In the genomic region with DNA sequence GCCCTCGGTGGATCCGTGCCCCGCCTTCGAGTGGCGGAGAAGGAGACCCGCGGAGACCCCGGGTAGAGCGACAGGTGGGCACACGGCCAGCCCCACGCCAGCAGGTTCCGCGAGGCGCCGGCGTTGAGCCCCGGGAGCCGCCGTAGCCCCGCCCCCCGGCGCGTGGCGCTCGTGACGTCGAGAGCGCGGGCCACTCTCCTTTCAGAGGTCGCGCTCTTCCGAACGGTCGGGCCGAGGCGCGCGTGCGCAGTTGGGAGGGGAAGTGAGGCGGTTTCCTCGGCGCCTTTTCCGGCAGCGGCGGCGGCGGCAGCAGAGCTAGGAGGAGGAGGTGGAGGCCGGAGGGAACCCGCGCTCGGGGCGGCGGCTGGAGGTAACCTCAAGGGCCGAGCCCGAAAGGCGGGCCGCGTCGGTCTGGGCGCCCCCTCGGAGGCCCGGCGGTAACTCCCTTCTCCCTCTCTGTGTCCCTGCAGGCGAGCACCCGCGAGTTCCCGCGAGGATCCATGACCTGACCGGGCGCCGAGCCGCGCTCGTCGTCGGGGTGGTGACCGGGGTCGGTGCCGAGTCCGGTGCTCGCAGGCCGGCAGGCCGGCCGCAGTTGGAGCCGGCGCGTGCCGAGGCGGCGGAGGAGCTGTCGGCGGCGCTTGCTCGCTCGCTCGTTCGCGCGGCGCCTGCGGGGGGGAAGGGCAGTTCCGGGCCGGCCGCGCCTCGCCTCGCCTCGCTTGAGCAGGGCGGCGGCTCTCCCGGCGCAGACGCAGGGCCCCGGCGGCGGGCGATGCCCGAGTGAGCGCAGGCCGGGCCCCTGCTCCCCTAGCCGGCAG, we compare ENCODE assay signal across 7 mouse cellular contexts. TPM values are rescaled to one million over a fixed set of nuclear protein-coding genes. Genes with fewer than 3 reads are reported as not detected.
DNase-seq lines count a peak whose midpoint lies in the region; ATAC-seq and TF ChIP-seq lines count a peak whose summit lies in the region.

A gene (plus strand): TSS at position 297 of the 818 bp plus-strand sequence.
A gene (minus strand): TSS at position 605 of the 818 bp plus-strand sequence.

- ATAC-seq in intestine, postnatal 0 days: peak; percentile 91
- peak; percentile 93 for ATAC-seq in midbrain, embryonic 12.5 days (ENCODE audit: low FRiP score, low read depth)

- H3K4me1 ChIP-seq in intestine, postnatal 0 days (replicated peaks; ENCODE audit: control insufficient read depth, insufficient read depth, low read length): 0 out of 2 replicates have a peak, but pooled peaks cover 4% of the 10 kb centered on the region
- peaks cover 28% of the 10 kb centered on the region for H3K4me1 ChIP-seq in midbrain, embryonic 12.5 days
- H3K4me1 ChIP-seq in small intestine, adult 2 months (ENCODE audit: control insufficient read depth, insufficient read depth, insufficient read length, low read length): peaks cover 2% of the 10 kb centered on the region; the same call in 1 of the 2 replicates

- no peaks in the 10 kb centered on the region for H3K9me3 ChIP-seq in intestine, postnatal 0 days (ENCODE audit: control insufficient read depth)
- no peaks in the 10 kb centered on the region for H3K9me3 ChIP-seq in midbrain, embryonic 12.5 days

- intact Hi-C loops in left cerebral cortex, postnatal 4 days (cut with DNase I): loop anchor here (5.0 to 10.0 kb wide), 2 partner anchors 83 to 210 kb away; a partner anchor contains a TSS

- H3K4me3 ChIP-seq in intestine, postnatal 0 days (ENCODE audit: low read depth, low read length): peak within 1 kb of the TSS; percentile 100
- peak within 1 kb of the TSS; percentile 99 for H3K4me3 ChIP-seq in midbrain, embryonic 12.5 days
- H3K4me3 ChIP-seq in small intestine, adult 2 months (ENCODE audit: low read depth, low read length): peak within 1 kb of the TSS; percentile 89

- H3K36me3 ChIP-seq in intestine, postnatal 0 days (ENCODE audit: control insufficient read depth, insufficient read depth): no peaks in the 10 kb centered on the region
- no peaks in the 10 kb centered on the region for H3K36me3 ChIP-seq in midbrain, embryonic 12.5 days
- peaks cover 19% of the 10 kb centered on the region for H3K36me3 ChIP-seq in small intestine, adult 2 months (ENCODE audit: control insufficient read depth, insufficient read depth, low read length)

- peak within 1 kb of the TSS; percentile 100 for H3K27ac ChIP-seq in intestine, postnatal 0 days (ENCODE audit: low read depth, low read length)
- peak within 1 kb of the TSS; percentile 92 for H3K27ac ChIP-seq in midbrain, embryonic 12.5 days (replicated peaks)
- H3K27ac ChIP-seq in small intestine, adult 2 months (ENCODE audit: insufficient read depth, low read depth, low read length): peak within 1 kb of the TSS; percentile 97

- H3K27me3 ChIP-seq in intestine, postnatal 0 days (replicated peaks; ENCODE audit: control insufficient read depth, insufficient read depth, low read length): no peaks in the 10 kb centered on the region
- no peaks in the 10 kb centered on the region for H3K27me3 ChIP-seq in midbrain, embryonic 12.5 days
- H3K27me3 ChIP-seq in small intestine, adult 2 months (ENCODE audit: control insufficient read depth, insufficient read depth, low read length): no peaks in the 10 kb centered on the region

- peak; percentile 97 for DNase-seq in adrenal gland, adult 8-10 months
- peak; percentile 98 for DNase-seq in embryo, embryonic 9.5 days (ENCODE audit: extremely low spot score)
- peak; percentile 54 for DNase-seq in gonadal fat pad, adult 2 months (ENCODE audit: low read depth)
- DNase-seq in left cerebral cortex, postnatal 4 days: peak; percentile 99

- WGBS in intestine, postnatal 0 days: under 1% methylated on average over 86 of the region's 121 CpGs
- WGBS in midbrain, embryonic 12.5 days: under 1% methylated on average over 100 of the region's 121 CpGs
- WGBS in small intestine, adult 2 months: under 1% methylated on average over 109 of the region's 121 CpGs

- TF ChIP-seq POLR2A in small intestine, adult 2 months (IDR thresholded peaks at IDR 0.05; ENCODE audit: low read depth, low read length): peak; percentile 98

- peak within 1 kb of the TSS; percentile 98 for H3K9ac ChIP-seq in intestine, postnatal 0 days (ENCODE audit: low read depth, low read length)
- H3K9ac ChIP-seq in midbrain, embryonic 12.5 days (replicated peaks): peak within 1 kb of the TSS; percentile 98

- TF ChIP-seq CTCF in intestine, postnatal 0 days (IDR thresholded peaks at IDR 0.05; ENCODE audit: low read depth): no peak
- no peak for TF ChIP-seq CTCF in small intestine, adult 2 months (IDR thresholded peaks at IDR 0.05; ENCODE audit: extremely low read depth, insufficient read length, insufficient replicate concordance, low read depth, low read length)

- H3K4me2 ChIP-seq in intestine, postnatal 0 days (replicated peaks; ENCODE audit: low read depth): peak within 1 kb of the TSS; percentile 82
- peak within 1 kb of the TSS; percentile 93 for H3K4me2 ChIP-seq in midbrain, embryonic 12.5 days (replicated peaks)

RNA-seq across cellular contexts. Expression of the first gene that starts in this region (rescaled TPM):
- 100 to 1,000 TPM; 108 to 148 (median 117) TPM for total RNA-seq in adrenal gland, adult 8-10 months (2022)
- 73.3 and 116 TPM in 2 replicates for polyA plus RNA-seq in gonadal fat pad, adult 2 months (2012; rRNA removed)
- 82.7 and 86.3 TPM in 2 replicates for polyA plus RNA-seq in intestine, postnatal 0 days (2015; fragmentation: Nextera tagmentation; extraction: Ambion mirVana)
- total RNA-seq in left cerebral cortex, postnatal 4 days (2021): 10 to 100 TPM; 70.7 to 71.8 TPM
- 49.7 and 53.0 TPM in 2 replicates for polyA plus RNA-seq in midbrain, embryonic 12.5 days (2016; fragmentation: Nextera tagmentation; extraction: Ambion mirVana)
- polyA plus RNA-seq in small intestine, adult 2 months (2012; rRNA removed): 223 and 652 TPM in 2 replicates

RNA-seq across cellular contexts. Expression of the second gene that starts in this region (rescaled TPM):
- total RNA-seq in adrenal gland, adult 8-10 months (2022): under 1 TPM in 2 of 4 experiments, not detected in 2; 0.73 to 0.86 TPM
- polyA plus RNA-seq in gonadal fat pad, adult 2 months (2012; rRNA removed): 0.35 and 1.4 TPM in 2 replicates
- 1.9 and 2.4 TPM in 2 replicates for polyA plus RNA-seq in intestine, postnatal 0 days (2015; fragmentation: Nextera tagmentation; extraction: Ambion mirVana)
- total RNA-seq in left cerebral cortex, postnatal 4 days (2021): 1 to 10 TPM in 1 of 2 experiments, not detected in 1; 1.4 TPM
- 1.6 and 2.3 TPM in 2 replicates for polyA plus RNA-seq in midbrain, embryonic 12.5 days (2016; fragmentation: Nextera tagmentation; extraction: Ambion mirVana)
- polyA plus RNA-seq in small intestine, adult 2 months (2012; rRNA removed): 1.9 and 5.4 TPM in 2 replicates

Comparison
In these comparisons a context has a peak if more than half of its experiments do, and no peak if none do; other contexts are left out.
1. Peak in every context shown above with its lines: DNase-seq, ATAC-seq, H3K4me3 ChIP-seq and H3K27ac ChIP-seq.